Mouse (Mus musculus): Measurements from ENCODE around the gene Col9a1.

GRCm38 (mm10) chr1:24184981-24185380 lies 7.6 kb downstream of the Col9a1 start:
- no peak for TF ChIP-seq GATA1 (IDR thresholded peaks at IDR 0.05; ENCODE audit: borderline replicate concordance, low read length)
- no peak for TF ChIP-seq FLI1 (IDR thresholded peaks at IDR 0.05; ENCODE audit: low read length)
